Mouse (Mus musculus) liver, postnatal 0 days (tissue): ENCODE measurements at regions not wholly inside any gene's neighbourhood (a gene's known extent, or its start where the extent isn't known, plus 50 kb on each side); places are given as distances from the start of the nearest gene placed in this dataset.

Source experiments
- CTCF ChIP-seq: sonication (generic); IDR thresholded peaks from 2 replicates; pipeline ENCODE4 v1.5.1; 2016; ENCODE audit warnings: antibody characterized with exemption, low read depth
- EP300 ChIP-seq: IDR thresholded peaks from 2 replicates; pipeline ENCODE4 v1.6.1; 2016; ENCODE audit warnings: antibody characterized with exemption, low read depth, mild to moderate bottlenecking

DNA sequence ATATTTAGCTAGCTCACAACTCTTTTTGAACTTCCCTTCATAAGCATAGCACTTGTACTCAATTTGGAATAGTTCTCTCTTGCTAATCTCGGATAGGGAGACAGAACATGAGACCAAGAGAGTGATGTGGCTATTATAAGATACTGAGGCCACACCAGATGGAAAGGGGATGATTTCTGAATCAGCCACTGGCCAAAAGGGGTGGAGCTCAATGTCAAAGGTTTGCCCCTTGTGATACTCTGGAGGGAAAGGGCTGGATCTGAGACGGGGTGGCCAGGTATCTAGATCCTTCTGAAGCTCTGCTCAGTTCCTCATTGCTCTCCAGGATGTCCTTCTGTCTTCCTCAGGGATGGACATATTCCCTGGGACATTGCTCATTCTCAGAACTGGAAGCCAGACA is 277.6 kb downstream of the Ccser2 start:
- no peak for TF ChIP-seq CTCF
- TF ChIP-seq EP300 = peak; percentile 94
